Mouse (Mus musculus): ENCODE measurements around the gene Duoxa1.
A peak's percentile ranks its signal among the peaks of the same experiment; 100 is the strongest.
"Not testable (repeated sequence)": the region's sequence is repeated elsewhere in the genome, so short reads cannot be mapped to it uniquely, and the experiment has no call there.

Gene Duoxa1

GRCm38 (mm10) chr2:122330317-122330716 lies 16.8 kb upstream of the Duoxa1 start:
- not testable (repeated sequence) for DNase-seq

GRCm38 (mm10) chr2:122327986-122328385 lies 14.5 kb upstream of the Duoxa1 start:
- no peak for DNase-seq

GRCm38 (mm10) chr2:122325361-122325760 lies 11.8 kb upstream of the Duoxa1 start:
- DNase-seq: no peak

- no peak for DNase-seq
Measured at GRCm38 (mm10) chr2:122324586-122324985, 11.1 kb upstream of the Duoxa1 start.

GRCm38 (mm10) chr2:122323960-122324359 lies 10.4 kb upstream of the Duoxa1 start:
- peak; percentile 40 to 76 for DNase-seq

- DNase-seq: no peak
Measured at GRCm38 (mm10) chr2:122317384-122317783, 3.9 kb upstream of the Duoxa1 start.

GRCm38 (mm10) chr2:122315372-122315771 lies 1.8 kb upstream of the Duoxa1 start, which contains the start of gene Duox1:
Duox1 (plus strand) TSS chr2:122315672.
- DNase-seq: no peak

- peak; percentile 62 to 82 for DNase-seq
Measured at GRCm38 (mm10) chr2:122312722-122313417, 660 bp downstream of the Duoxa1 start.

- no peak for DNase-seq
Measured at GRCm38 (mm10) chr2:122311561-122311960, 2.0 kb downstream of the Duoxa1 start.

- DNase-seq: no peak
Measured at GRCm38 (mm10) chr2:122309647-122310046, 3.9 kb downstream of the Duoxa1 start.

- DNase-seq: no peak
Measured at GRCm38 (mm10) chr2:122306184-122306583, 7.3 kb downstream of the Duoxa1 start.

- DNase-seq: no peak
Measured at GRCm38 (mm10) chr2:122305097-122305892, 8.2 kb downstream of the Duoxa1 start.

GRCm38 (mm10) chr2:122304544-122304943 lies 9.0 kb downstream of the Duoxa1 start:
- DNase-seq: no peak

GRCm38 (mm10) chr2:122302574-122303241 lies 10.8 kb downstream of the Duoxa1 start:
- DNase-seq: peak; percentile 74 to 77

- DNase-seq: no peak
Measured at GRCm38 (mm10) chr2:122301921-122302573, 11.5 kb downstream of the Duoxa1 start.

GRCm38 (mm10) chr2:122301081-122301920 lies 12.2 kb downstream of the Duoxa1 start:
- peak; percentile 36 to 62 for DNase-seq

- no peak for DNase-seq
Measured at GRCm38 (mm10) chr2:122300656-122301020, 12.9 kb downstream of the Duoxa1 start.

GRCm38 (mm10) chr2:122299911-122300655 lies 13.4 kb downstream of the Duoxa1 start:
- no peak for DNase-seq

- peak; percentile 17 to 54 for DNase-seq
Measured at GRCm38 (mm10) chr2:122298596-122299490, 14.7 kb downstream of the Duoxa1 start, which contains the start of gene Duoxa2. Duoxa2 (plus strand) TSS chr2:122298900.

GRCm38 (mm10) chr2:122298096-122298499 lies 15.4 kb downstream of the Duoxa1 start, which contains the start of gene Duox2:
Duox2 (minus strand) TSS chr2:122298449.
- no peak for DNase-seq
